Mouse (Mus musculus) left cerebral cortex, adult 9 months (tissue): ENCODE data around the gene Ttyh3.

ENCODE experiments used
- DNase-seq, 2 experiments: peaks; one replicate each; pipeline ENCODE4 v3.0.0; 2022; ENCODE audit warnings: low spot score in 2 of 2

Gene Ttyh3

DNA sequence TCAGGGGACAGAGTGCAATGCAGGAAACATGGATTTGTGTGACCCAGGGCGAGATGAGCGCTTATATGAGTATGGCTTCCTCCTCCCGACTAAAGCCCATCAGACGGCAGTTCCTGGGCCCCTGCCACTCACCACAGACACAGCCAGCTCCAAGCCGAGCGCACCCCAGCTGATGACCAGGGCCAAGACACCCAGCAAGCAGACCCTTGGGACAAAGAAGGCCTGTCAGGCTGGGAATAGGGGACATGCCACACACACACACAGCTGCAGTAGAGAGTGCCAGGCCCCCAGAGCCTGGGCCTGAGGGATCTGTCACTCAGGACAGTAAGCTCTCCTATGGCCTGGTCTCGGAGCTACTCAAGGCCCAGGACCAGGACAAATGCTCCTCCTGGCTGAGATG is 15.4 kb downstream of the Ttyh3 start:
- DNase-seq = no peak

DNA sequence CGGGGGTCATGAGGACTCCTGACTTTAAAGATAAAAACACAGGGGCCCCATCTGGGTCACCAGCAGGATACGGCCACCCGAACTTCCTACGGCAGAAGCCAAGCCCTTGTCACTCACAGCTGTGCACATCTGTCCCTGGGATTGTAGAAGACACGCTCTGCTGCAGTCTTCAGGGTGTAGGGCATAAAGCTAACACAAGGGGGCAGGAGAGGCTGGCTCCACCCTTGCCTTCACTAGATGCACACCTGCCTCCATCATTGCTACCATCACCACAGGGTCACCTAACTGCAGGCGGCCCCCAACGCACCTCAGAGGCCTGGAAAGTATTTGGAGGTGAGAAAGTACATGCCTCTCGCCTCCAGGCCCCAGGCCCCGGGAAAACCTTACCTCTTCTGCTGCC is 19.8 kb downstream of the Ttyh3 start:
- DNase-seq = no peak

DNA sequence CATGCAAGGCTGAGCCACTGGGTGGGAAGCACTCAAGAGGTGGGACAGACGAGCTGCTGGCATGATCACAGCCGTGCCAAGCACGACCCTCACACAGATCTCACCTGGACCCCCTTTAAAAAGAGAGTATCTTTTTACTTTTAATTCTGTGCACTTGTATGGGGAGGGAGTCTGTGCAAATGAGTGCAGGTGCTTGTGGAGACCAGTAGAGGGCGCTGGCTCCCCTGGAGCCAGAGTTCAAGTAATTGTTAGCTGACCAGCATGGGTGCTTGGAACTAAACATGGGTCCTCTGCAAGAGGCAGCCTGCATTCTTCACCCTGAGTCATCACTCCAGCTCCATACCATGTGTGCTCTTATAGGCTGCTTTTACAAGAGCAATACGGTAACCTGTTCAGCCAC is 21.3 kb downstream of the Ttyh3 start:
- no peak for DNase-seq

DNA sequence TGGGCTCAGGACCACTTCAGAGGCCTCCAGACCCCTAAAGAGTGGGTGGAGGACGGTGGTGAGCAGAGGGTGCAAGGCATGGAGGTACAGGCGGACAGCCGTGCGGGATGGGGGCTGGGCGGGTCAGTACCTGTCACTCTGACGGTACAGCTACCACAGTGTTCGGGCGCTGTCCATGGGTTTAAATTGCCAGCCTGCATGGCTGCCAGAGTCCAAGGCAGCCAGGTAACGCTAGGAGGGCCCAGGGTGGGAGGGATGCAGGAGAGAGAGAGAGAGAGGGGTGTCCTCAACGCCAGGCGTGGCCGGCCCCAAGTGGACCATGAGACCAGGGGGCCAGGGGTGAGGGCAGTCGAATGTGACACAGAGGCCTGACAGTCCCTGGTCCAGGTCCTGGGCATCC is 23.9 kb downstream of the Ttyh3 start:
- no peak for DNase-seq

DNA sequence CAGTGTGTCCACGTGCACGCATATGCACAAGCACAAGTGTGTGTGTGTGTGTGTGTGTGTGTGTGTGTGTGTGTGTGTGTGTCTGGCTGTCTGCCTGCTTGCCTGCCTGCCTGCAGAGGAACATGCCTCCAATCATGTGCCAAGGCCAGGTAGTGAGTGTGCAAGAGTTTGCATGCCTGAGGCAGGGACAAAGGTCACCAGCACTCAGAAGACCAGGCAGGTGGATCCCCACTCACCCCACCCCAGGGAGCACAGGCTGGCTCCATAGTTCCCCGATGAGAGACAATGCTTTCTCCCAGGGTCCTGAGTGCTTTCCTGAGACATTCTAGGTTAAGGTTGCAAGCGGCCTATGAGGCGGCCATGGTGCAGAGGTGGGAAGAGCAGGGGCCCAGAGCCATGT is 24.6 kb downstream of the Ttyh3 start:
- no peak for DNase-seq

DNA sequence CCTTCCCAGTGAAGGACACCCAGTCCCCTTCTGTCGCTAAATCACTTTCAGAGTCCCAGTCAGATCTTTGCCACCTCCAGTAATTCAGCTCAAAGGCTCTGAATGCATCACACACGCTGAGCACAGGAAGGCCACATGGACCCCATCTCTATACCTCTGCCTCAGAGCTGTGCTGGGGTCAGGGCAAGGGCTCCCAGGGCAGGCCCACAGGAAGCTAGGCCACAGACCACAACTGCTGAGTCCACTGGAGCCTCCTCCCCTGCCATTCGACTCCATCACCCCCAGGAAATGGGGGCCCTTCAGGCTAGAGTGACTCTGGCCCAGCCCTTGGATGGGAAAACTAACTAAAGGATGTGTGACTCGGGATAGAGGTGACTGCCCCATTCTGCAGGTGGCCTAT is 25.0 kb downstream of the Ttyh3 start:
- no peak for DNase-seq

DNA sequence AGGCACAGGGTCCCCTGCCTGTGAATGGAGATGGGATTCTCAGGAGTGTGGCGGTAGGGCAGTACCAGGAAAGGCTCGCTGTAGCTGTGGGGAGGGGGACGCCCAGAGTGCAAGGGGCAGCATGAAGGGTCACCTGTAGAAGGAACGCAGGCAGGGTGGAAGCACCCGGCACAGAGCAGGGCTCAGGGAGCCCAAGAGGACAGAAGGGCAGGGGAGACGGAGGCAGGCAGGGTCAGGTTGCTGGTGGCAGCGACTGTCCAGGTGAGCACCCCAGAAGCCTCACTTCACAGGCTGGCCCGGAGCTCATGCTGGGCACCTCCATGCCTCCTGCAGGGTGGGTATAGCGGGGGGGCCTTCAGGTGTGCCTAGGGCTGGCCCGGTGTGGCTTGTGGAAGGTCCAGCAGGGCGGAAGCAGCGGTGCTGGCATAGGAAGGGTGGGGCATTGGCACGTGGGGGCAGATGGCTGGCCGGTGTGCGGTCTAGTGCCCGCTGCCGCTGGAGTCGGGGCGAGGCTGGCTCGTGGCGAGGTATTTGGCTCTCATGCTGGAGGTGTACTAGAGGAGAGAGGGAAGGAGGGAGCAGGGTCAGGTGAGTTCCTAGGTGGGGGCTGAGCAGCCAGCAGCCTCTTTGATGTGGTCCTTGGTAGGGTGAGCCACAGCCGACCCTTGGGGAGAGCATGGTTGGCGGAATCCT is 25.7 kb downstream of the Ttyh3 start:
- no peak for DNase-seq

DNA sequence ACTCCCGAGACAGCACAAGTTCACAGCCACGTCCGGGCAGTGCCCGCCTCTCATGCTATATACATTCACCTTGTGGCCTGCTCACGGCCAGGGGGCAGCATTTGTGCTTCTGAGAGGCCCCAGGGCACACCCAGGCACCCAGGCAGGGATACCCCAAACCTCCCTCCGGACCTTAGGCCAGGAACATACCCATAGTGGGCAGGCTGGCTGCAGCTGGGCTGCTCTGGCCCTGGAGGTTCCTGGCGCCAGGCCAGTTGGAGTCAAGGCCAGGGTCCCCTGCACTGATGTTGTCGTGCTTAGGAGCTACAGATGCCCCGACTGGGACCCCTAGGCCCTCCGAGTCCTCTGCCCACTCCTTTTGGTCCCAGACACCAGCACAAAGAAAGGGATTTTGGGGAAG is 27.3 kb downstream of the Ttyh3 start:
- DNase-seq = no peak

DNA sequence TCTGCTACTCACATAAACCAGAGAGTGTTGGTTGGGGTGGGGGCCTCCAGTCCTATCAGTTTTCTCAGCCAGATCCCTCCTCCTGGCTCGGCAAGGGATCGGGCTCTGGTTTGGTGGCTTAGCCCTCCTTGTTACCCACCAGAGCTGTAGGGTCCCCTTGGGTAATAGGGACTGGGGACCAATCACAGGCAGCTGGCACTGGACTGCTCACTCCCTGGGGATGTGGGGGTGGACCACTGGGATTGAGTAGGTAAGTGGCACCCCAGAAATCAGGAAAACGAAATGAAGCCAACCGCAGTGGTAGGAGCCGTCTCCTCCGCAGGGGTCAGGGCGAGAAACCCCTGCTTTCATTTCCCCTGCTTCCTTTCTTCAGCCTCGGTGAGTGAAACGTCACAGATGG is 27.7 kb downstream of the Ttyh3 start:
- no peak for DNase-seq

DNA sequence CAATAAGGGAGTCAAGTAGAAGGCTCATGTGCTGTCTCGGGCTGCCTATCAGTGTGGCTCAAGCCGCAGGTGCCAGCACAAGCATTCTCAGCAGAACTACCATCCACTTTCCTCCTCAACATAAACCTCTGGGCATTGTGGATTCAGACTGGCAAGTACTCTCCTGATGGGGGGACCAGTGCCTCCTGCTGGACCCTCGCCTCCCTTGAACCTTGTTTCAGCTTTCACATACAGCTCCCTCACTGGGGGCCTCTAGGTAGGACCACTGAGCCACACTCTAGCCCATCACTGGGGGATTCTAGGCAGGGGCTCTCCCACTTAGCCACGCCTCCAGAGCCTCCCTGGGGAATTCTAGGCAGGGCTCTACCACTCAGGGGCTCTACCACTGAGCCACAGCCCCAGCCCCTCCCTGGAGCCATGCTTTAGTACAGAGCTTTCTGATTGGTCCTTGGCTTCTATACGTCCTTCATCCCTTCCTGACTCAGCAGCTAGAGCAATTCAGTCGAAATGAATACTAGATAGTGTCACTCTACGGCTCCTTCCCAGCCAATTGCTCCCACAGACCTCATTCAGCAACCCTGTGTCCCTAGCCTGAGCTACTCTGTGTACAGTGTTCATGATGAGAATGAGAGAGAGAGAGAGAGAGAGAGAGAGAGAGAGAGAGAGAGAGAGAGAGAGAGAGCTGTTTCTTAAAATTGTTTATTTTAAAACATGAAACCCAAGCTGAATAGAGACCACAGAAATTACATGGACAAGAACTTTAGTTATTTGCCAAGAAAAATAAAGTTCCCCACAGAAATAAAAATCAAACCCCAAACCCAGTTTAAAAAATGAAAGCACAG is 28.7 kb downstream of the Ttyh3 start:
- DNase-seq = no peak

DNA sequence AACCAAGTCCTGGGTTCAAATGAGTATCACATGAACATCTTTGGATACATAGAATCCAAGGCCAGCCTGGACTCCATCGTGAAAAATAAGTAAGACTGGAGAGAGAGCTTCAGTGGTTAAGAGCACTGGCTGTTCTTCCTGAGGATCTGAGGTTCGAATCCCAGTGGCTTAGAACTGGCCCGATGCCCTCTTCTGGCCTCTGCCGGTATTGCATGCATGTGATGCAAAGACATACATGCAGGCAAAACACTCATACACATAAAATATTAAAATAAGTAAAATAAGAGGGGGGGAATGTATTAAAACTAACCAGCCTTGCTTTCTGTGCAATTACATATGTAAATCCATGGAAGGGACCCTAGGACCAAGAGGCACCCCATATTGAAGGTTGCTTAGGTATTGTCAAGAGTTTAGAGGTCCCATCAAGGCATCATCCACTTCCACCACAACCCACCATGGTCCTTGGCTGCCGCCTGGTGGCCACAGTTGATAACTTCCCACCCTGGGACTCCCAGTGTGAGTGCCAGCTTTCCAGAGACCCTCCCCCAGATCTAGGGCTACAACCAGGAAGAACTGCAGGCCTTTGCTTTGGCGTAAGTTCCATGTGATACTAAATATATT is 29.6 kb downstream of the Ttyh3 start:
- peak in 1 of 2 experiments; percentile 78 for DNase-seq

DNA sequence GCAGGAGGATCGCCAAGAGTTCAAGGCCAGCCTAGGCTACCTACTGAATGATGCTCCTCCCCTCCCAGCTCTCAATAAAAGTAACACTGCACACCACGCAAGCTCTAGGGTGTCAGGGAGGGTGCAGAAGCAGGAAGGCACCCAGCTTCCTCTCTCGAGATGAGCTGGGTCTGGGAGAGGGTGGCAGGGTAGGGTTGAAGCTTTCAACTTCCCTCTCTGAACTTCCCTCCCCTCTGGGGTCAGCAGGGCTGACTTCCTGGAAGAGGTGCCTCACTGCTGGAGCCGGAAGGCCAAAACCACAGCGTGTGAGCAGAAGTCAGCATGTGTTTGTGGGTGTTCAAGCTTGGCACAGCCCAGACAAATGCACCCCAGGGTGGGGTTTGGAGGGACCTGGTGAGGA is 31.1 kb downstream of the Ttyh3 start:
- DNase-seq = no peak

DNA sequence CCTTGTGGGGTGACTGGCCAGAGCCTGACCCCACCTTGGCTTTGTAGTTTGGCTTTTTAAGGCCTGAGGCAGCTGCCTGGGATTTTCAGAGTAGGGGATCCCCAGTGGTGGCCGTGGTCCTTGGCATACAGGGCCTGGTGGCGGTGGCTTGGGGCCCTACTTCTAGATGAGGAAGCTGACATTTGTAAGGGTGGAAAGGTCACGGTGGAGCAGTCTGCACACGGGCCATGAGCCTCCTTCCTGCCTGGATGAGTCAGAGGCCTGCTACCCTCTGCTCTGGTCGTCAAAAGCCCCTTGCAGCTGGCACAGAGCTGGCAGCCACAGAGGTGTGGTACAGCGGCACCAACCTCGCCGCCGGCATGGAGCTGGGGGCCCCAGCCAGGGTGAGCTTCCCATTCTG is 32.1 kb downstream of the Ttyh3 start:
- no peak for DNase-seq

DNA sequence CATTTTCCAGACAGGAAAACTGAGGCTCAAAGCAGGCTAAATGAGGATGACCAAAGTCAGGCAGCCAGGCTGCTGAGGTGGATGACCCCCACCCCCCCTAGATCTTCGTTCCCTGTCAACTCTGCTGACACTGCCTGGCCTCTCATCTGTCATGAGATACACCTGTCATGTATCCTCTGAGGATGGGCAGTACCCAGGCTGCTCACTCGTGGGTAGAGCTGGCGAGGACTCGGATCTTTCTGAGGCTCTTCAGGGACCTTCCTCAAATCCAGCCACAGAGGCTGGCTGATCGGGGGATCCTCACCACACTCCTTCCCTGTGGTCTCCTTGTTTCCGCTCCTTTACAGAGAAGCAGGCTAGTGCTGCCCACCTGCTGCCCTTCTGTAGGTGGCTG is 32.7 kb downstream of the Ttyh3 start:
- DNase-seq = no peak

DNA sequence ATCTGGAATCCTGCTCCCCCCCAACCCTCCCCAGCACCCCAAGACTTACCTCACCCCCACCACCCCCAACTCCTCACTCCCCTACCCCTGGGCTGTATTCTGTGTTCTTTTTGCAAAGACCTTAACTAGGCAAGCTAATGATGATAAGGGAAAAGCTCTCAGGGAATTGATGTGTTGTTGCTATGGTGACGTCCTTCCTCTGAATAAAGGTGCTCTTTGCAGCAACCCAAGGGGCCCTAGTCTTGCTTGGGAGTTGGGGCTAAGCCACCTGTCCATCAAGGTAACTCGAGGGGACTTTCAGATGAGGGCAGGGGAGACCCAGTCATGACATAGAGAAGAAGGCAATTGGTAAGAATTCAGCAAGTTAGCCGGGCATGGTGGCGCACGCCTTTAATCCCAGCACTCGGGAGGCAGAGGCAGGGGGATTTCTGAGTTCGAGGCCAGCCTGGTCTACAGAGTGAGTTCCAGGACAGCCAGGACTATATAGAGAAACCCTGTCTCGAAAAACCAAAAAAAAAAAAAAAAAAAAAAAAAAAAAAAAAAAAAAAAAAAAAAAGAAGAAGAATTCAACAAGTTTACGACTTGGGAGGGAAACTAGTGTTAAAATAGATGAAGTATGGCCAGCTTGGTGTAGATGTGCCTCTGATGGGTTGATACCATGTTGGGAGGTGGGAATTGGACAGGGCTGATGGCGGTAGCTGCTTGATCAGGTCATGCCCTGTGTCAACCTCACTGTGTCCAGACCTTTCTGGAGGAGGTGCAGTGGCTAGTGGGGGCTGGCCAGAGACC is 33.3 kb downstream of the Ttyh3 start:
- DNase-seq = no peak

DNA sequence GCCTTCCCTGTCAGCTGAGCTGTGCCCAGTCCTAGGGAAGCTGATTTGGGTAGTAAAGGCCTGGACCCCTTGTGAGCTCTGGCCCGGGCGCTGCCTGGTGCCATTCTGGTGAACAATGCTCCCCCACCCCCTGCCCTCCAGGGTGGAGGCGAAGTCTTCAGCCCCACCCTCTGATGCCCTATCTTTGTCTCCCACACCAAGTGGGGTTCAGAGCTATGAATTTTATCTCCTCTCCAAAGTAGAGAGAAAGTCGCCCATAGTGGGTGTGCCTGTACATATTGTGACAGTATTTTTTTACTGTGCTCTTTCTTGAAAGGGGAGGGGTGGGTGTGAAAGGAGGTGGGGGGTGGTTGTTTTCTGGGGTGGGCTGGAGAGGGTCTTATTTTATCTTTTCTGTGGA is 34.0 kb downstream of the Ttyh3 start:
- DNase-seq = no peak

DNA sequence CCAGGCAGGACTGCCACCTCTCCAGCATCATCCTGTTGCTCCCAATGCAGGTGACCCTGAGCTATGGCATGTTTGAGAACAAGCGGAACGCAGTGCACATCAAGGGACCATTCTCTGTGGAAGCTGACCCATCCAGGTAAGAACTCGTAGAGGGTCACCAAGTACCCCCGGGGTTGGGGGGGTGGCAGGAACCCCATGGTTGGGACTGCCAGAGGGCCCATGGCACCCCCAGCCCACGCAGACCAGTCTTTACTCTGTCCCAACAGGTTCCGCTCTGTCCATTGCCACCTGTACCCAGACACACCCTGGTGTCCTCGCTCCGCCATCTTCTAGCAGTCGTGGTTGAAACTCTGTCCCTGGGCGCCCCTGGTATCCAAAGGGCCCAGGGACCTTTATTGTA is 34.7 kb downstream of the Ttyh3 start:
- DNase-seq = no peak

DNA sequence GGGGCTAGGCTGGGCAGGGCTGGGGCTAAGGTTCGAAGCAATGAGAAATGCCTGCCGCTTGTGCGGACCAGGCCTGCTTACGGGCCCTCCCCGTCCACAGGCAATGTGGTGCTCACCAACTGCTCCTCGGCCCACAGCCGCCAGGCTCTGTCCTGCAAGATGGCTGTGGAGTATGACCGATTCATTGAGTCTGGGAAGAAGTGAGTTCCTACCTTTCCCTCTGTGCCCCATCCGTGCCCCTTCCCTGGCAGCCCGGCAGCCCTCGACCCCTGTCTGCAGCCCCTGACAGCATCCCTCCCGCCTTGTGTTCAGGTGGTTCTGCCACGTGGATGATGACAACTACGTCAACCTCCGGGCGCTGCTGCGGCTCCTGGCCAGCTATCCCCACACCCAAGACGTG is 36.6 kb downstream of the Ttyh3 start:
- no peak for DNase-seq

DNA sequence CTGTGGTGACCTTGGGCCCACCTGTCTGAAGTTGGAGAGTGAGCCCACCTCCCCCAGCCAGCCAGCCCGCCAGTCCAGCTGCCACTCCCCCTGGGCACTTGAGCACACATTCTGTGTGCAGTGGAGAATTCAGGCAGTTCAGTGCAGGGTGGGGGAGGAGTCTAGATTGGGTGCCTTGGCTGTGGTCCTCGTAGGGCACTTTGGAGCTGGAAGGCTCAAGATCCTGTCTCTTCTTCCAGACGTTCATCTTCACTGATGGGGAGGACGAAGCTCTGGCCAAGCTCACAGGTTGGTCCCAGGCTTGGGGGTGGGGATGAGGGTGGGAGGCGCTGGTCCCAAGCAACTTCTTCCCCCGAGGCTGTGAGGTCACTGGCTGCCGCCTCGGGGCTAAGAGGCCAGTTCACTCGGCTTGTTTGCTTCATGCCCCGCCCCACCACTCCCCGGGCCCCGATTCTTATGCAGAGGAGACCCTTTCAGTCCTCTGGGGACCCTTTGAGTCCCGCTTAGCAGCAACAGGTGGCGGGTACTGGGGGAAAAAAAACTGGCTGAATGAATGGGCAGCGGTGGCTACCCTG is 37.1 kb downstream of the Ttyh3 start:
- no peak for DNase-seq

DNA sequence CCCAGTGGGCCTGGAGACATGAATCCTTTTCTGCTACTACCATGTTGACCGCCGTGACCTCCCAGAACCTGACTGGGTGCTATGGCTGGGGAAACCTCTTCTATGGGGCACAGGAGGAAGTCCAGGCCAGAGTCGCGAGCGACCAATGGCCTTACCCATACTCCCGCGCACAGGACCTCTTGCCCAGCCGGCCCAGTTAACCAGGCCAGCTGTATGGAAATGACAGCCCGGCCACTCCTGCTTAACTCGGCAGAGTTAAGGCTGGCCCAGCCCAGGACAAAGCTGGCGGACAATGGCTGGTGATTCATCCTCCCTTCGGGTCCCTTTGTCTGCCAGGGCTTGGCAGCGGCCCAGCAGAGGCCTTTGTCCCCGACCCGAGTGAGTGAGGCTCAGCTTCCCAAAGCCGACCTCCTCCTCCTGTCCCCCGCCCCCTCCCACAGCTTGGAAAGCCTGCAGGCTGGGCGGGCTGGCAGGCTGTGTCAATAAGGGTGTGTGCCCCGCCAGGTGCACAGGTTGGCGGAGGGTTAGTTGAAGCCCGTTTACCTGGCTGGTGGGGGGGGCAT is 37.7 kb downstream of the Ttyh3 start:
- DNase-seq = peak in 1 of 2 experiments; percentile 74

DNA sequence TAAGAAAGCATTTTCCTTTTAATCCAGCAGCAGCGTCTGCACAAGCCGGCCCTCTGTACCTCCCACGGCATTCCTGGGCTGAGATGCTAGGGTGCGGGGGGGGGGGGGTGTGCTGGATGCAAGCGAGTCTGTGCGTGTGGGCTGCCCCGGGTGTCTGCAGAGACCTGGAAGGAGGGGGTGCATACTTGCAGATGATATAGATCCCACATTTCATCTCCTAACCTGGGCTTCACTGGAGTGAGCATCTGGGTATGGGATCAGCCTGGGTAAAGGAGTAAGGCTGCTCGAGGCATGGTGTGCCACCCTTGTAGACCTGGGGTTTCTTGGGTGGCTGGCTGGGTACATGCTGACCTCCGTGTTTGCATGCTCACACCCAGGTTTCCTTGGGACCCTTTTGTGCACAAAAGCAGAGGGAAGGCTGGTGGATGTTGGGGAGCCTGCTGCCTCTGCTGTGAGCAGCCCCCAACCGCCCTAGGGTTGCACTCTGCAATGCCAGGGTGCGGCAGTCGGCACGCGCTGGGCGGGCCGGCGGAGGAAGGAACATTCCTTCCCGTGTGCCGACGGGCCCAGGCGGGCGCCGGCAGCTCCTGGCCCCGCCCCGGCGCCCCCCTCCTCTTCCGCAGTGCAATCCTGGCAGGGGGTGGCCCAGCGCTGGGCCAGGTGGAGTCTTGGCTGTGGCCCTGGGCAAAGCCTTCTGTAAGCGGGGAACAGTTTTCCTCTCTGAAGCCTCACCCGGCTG is 38.4 kb downstream of the Ttyh3 start:
- no peak for DNase-seq
